Mouse (Mus musculus): ENCODE measurements around the gene Slc26a1. TPM values are rescaled to one million over a fixed set of nuclear protein-coding genes. Genes with fewer than 3 reads are reported as not detected.

Gene Slc26a1
- under 1 TPM in 2 of 3 experiments, not detected in 1; 0.16 to 0.78 TPM for polyA plus RNA-seq (2017; shearing (Covaris generic))

- ATAC-seq: no peak
Measured at GRCm38 (mm10) chr5:108675251-108675816, at the start of gene Slc26a1. Slc26a1 (minus strand) TSS chr5:108675569.

DNA sequence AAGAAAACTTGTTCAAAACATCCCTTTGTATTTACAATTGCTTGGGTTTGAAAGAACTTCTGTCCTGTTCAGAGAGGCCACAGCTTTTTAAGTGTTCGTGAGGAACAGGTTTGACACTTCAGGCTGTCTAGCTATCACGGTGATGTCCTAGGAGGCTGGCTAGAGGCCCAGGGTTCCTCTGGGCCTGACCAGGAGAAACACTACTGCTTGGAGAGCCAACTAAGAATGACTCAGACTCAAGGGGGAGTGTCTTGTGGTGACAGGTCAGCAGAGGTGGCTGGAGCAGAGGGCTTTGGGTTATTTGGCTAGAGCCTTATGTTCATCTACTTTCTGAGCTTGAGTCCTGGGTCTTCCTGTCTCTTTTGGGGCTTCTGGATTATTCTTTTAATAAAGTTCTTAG is 48.6 kb upstream of the Slc26a1 start:
- no peak for ATAC-seq

DNA sequence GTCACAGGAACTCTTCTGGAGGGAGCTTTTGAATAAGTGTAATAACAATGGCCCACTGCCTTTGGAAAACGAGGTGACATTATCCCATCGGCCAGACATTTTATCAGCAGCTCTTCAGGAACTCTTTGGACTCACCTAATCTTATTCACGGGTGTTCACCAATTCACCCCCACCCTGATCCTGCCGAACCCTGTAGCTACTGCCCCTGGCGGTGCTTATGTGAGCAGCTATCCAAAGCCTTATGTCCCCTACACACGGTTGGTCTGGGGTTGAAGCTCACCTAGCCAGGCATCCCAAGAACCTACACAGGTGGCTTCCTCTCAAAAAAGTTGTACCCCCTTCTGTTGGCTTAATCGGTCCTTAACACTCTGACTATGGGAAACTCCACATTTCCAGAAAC is 44.4 kb upstream of the Slc26a1 start:
- ATAC-seq: no peak

DNA sequence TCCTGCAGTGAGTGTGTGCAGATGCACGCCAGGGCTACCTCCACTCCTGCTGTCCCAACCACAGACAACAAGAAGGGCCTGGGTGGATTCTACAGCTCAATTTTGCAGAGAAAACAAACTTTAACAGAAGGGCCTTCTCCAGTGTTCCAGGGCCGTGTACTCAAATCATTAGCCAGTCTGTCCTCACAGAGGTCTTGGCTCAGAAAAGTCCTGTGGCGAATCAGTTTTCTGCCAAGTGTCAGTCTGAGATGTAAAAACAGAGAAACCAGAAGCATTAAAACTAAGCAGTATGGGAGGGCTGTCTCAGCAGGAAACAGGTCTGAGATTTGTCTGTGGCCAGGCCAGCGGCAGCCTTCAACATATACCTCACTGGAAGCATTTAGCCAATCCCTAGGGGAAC is 42.7 kb upstream of the Slc26a1 start:
- ATAC-seq: no peak

- ATAC-seq: no peak
Measured at GRCm38 (mm10) chr5:108715974-108716373, 40.6 kb upstream of the Slc26a1 start.

GRCm38 (mm10) chr5:108714149-108714548 is 38.8 kb upstream of the Slc26a1 start:
- no peak for ATAC-seq

- ATAC-seq: no peak
Measured at GRCm38 (mm10) chr5:108713691-108714090, 38.3 kb upstream of the Slc26a1 start.

- no peak for ATAC-seq
Measured at GRCm38 (mm10) chr5:108713096-108713495, 37.7 kb upstream of the Slc26a1 start.

GRCm38 (mm10) chr5:108711968-108712367 is 36.6 kb upstream of the Slc26a1 start:
- ATAC-seq: no peak

DNA sequence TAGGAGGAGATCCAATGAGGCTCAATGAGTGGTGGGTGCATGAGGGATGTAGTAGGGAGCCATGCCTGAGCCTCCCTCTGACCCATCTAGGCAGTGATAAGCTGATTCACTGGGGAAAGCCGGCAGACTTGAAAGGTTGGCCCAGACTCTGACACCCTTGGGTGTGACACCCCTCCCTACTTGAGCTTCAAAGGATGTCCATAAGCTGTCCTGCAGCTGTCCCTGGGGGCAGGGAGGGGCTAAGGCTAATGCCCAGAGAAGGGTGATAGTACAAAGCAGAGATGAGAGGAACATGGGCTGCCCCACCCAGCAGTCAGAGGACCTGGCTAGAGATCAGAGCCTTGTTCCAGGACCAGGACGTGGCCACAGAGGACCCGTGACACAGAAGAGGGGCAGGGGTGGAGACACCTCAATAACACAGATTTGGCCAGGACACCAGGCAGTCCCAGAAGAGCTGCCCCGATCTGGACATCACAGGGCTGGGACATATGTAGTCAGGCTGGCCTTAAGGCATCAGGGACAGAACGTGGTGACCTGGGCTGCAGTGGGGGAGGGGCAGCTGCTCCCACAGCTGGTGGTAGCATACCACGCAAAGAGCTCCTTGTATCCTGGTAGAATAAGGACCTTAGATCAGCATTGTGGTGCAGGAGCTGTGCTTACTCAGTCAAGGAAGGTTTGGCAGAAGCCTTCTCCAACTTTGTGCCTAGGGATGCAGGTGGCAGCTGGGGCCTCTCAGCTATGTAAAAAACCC is 33.8 kb upstream of the Slc26a1 start:
- ATAC-seq: no peak

DNA sequence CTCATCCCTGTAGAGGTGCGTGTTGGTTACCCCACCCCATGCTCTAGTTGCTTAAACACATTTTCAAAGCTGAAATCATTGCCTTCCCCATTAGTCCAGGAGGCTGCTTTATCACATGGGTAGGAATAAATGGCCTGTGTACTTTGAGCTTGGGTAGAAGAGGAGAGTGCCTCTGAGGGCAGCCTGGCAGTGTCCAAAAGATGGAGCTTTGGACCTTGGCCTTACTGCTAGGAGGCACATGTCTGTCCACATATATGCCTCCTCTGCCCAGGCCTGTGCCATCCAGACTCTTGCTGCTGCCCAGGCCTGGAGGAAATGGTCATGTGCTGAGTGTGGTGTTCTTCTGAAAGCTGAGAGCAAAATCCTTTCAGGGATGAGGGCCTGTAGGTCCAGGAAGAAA is 33.0 kb upstream of the Slc26a1 start:
- no peak for ATAC-seq

GRCm38 (mm10) chr5:108707758-108708157 is 32.4 kb upstream of the Slc26a1 start:
- no peak for ATAC-seq

DNA sequence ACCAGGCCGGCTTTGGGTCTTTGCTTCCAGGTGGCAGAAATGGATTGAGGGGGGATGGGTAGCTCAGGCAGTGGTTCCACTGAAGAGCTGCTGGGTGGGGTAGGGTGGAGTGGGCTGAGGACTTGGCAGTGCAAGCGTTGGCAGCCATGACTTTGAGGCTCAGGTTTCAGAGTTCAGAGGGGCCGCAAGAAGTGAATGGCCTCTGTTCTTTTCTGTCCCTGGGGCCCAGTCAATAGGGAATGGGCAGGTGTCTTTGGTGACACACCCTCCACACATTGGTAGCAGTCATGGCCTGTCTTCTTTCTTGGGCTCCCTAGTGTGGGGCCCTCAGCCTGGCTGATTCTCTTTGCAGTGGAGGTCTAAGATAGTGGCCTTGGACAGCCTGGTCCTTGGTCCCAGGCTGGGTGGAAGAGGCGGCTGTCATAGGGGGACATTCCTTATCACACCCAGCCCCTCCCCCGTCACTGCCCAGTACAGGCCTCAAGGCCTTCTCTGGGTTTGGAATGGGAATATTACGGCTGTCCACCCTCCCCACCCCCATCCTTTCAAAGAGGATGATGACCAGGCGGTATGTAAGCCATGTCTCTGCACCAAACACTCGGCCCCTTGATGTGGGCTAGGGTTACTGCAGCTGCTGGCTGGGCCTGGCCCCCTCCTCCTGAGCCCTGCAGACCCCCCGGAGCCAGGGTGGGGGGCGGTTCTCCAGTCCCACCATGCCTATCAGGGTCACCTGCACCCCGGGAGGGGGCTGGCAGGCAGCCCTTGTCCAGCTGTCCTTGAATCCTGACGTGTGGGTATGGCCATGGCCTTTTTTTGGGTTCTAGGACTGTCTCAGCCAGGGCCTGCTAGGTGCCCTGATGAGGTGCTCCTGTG is 28.6 kb upstream of the Slc26a1 start:
- ATAC-seq: no peak

DNA sequence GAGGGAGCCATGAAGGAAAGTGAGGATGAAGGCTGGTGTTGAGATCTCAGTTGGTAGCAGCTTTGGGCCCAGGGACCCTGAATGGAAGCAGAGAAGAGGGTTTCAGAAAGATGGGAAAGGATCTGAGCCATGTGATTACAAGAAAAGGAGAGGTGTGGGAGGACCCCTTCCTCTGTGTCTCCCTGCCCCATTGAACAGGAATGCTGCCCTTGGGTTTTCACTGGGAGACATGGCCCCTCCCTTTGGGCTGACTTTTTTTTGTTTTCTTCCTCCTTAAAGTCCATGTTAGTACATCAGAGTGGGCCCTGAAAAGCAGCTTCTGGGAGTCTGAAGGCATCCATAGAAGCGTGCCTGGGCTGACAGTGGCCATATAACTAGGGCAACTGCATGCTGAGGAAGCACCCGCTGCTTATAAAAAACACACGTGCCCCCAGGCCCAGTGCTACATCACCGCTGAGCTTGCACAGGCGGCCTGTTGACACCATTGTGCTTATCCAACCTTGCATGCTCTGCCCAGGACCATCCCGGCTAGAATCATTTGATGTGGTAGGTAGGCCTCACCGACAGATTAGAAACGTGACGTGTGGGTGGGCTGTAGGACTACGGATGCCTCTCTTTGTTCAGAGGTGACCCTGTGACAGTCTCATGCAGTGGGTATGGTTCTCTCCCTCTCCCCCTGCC is 26.1 kb upstream of the Slc26a1 start:
- no peak for ATAC-seq

DNA sequence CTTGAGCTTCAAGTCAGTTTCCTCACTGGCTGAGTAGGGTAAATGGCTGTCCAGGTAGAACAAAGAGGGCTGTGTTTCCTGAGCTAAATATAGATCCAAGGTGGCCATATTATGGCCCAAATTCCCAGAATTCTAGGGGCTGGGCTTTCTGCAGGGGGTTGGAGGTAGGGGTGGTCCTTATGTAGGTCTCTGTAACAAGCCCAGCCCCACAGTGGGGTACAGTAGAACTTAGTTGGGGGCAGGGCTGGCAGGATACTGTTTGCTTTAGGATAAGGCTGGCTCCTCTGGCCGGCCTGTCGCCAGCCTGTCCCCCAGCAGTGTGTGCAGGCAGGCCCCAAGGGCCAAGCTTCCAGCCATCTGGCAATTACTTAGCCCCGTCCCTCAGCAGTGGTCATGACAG is 25.0 kb upstream of the Slc26a1 start:
- ATAC-seq: no peak

DNA sequence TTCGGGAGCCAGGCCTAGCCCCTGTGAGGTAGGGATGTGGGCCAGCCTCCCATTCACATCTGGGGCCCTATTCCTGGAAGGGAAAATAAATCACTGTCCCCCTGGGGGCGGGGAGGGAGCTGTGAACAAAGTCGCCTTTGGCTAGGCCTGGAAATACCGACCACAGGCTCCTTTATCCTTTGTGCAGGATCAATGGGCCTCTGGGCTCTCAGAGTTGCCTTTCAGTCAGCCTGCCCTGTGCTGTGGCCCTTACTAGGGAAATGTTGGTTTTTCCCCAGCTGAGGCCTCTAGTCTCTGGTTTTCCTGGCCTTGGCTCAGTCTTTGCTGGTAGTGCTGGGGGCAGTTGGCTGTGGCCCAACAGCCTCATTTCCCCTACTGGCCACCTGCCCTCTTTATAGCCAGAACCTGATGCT is 22.0 kb upstream of the Slc26a1 start:
- ATAC-seq: no peak

DNA sequence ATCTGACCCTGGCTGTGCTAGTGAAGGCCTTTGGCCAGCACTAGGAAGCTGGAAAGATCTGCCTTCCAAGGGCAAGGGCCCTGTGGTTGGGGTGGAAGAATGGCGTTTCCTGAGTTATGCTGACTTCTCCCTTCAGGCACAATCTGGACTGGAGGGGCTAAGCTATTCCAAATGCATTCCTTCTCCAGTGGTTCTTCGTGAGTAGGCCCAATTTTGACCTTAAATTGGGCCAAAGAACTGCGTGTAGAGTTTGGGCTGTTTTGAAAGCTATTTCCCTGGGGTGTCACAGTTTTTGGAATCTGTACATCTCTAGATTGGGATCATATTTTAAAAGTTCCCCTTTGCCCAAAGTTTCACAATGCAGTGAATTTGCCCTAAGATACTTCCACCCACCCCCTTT is 21.2 kb upstream of the Slc26a1 start:
- no peak for ATAC-seq

DNA sequence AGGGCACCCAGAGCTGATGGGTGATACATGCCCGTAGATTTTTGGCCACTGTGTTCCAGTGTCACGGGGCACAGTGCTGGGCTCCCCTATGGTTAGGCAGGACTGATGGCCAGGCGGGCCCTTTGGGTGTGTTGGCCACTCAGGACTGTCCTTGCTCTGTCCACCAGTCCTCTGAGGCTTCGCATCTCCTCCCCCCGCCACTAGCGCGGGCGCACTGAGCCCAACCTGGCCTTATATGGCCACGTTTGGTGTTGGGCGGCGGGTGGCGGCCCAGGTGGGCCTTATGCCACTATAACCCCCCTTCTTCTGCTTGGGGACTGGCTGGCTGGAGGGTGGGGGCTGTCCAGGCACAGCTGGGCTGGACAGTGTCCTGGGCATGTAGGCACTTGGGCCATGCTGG is 20.5 kb upstream of the Slc26a1 start:
- no peak for ATAC-seq

GRCm38 (mm10) chr5:108694352-108695261 is 19.2 kb upstream of the Slc26a1 start:
- no peak for ATAC-seq

DNA sequence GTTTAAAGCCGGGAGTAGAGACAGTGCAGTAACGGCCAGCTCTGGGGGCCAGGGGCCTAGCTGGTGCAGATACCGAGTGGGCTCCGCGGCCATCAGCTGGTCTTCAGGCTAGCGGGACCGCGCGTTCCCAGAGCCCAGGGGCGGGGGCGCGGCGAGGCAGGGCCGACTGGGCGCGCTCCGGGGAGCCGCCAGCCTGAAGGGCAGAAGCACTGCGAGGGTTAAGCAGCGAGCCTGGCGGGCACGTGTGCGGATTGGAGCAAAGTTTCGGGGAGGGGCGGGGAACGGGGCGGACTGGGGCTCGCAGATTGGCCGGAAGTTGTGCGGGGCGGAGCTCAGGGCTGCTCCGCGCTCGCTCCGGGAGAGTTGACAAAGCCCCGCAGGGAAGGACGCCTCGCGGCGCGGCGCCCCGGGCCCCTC is 18.5 kb upstream of the Slc26a1 start:
- ATAC-seq: peak; percentile 89

DNA sequence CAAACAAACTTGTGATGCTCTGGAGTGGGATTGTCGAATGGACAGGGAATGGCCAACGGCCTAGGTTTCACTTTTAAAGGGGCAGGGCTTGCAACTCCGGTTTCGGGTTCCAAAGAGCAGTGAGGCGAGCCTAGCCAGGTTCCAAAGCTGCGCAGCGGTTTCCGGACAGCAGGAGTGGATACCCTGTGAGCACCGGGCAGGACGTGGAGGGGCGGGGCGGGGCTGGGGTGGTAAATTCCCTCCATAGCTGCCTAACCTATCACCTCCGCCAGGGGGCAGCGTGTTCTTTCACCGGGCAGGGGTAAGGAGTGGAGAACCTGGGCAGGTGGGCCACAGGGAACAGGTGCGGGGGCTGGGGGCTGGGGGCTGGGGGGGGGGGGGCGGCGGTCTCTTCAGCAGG is 16.9 kb upstream of the Slc26a1 start, which contains the start of gene Fgfrl1:
Fgfrl1 (plus strand) TSS at position 112 of the 400 bp plus-strand sequence.
- ATAC-seq: peak; percentile 52

- no peak for ATAC-seq
Measured at GRCm38 (mm10) chr5:108691152-108691551, 15.8 kb upstream of the Slc26a1 start.

Data from inflammation-experienced regulatory T-cells, adult 6 months (primary cell).